Mouse (Mus musculus) liver, adult 2 months (tissue): ENCODE measurements around the gene Dram1.

Experiments used
- CTCF ChIP-seq: fragments of 200-500 bp; IDR thresholded peaks from 2 replicates; pipeline ENCODE4 v1.5.1; 2011; ENCODE audit warnings: low read depth, low read length, control low read depth
- POLR2A ChIP-seq: fragments of 200-500 bp; IDR thresholded peaks from 2 replicates; pipeline ENCODE4 v1.6.1; 2011; ENCODE audit warnings: low read length, control low read depth; ENCODE audit not compliant: insufficient read depth; ENCODE audit errors: extremely low read depth

GRCm38 (mm10) chr10:88380002-88380401 lies 1.1 kb upstream of the Dram1 start:
- TF ChIP-seq POLR2A (no peak), CTCF (no peak)
